Mouse (Mus musculus): Measurements from ENCODE around the gene Cd3e. TPM values are rescaled to one million over a fixed set of nuclear protein-coding genes. Genes with fewer than 3 reads are reported as not detected.
"Not testable (repeated sequence)": the region's sequence is repeated elsewhere in the genome, so short reads cannot be mapped to it uniquely, and the experiment has no call there.

Cd3e gene
- polyA plus RNA-seq, 1 experiment from 2014 or later, result not detected

- Histone ChIP-seq H3K36me3 (no peaks in the 10 kb centered on the region), H3K4me3 (no peak overlapping the region), H3K4me2 (no peak overlapping the region), H3K9ac (no peak overlapping the region), H3K4me1 (replicated peaks) (no peaks in the 10 kb centered on the region), H3K27me3 (peaks cover 10% of the 10 kb centered on the region; the same call in 1 of the 2 replicates), H3K9me3 (no peaks in the 10 kb centered on the region), H3K27ac (no peak overlapping the region)
- 61% methylated on average over 14 of the region's 14 CpGs for WGBS
- no peak for ATAC-seq (ENCODE audit: low FRiP score)
Observed at GRCm38 (mm10) chr9:44986242-44986781, 23.1 kb downstream of the Cd3e start.

DNA sequence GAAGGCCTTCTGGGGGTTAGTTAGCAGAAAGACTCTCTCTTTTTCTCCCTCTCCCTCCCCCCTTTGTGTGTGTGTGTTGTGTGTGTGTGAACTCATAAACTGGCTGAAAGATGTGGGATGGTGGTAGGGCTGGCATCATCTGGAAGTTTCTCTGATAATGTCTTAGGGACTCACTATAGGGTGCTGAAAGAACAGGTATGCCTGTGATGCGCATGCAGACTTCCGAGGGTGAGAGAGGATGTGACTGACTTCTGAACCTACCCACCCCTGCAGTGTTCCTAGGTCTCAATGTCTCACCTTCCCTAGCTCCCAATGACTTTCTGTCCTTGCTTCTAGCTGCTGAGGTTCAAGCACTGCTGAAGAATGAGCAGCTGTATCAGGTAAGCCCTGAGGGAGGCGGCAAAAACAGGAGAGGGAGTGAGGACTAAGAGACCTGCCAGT, 23.7 kb downstream of the Cd3e start:
- ATAC-seq (ENCODE audit: low FRiP score), result no peak
- WGBS, result 75% methylated on average over 3 of the region's 3 CpGs
- H3K27ac ChIP-seq, result no peak overlapping the region

DNA sequence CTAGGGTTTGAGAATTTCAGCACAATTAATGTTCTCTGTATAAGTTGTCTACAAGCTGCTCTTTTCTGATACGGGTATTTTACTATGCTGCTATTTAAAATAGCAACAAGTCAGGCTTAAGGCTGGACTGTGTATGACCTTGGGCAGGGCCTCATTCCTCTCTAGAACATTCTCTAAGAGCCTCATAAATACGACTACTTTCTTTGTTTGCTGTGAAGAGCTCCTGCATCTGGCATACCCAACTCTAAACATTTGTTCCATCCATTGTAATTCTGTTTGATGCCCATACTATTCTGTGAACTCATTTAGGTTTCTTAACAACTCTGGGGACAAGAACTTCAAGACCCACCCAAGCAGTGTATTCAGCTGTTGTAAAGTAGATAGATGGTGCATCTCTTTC, 26.4 kb downstream of the Cd3e start:
- ATAC-seq (ENCODE audit: low FRiP score), result no peak
- WGBS, result 82% methylated on average over 2 of the region's 2 CpGs
- Histone ChIP-seq H3K4me3 (no peak overlapping the region), H3K4me2 (no peak overlapping the region), H3K27me3 (peaks cover 21% of the 10 kb centered on the region; the same call in 1 of the 2 replicates), H3K9ac (no peak overlapping the region), H3K4me1 (replicated peaks) (no peaks in the 10 kb centered on the region), H3K27ac (no peak overlapping the region), H3K36me3 (no peaks in the 10 kb centered on the region), H3K9me3 (no peaks in the 10 kb centered on the region)

More for the DNA sequence above, 23.7 kb downstream of the Cd3e start:
- Histone ChIP-seq H3K4me3 (no peak overlapping the region), H3K27me3 (peaks cover 10% of the 10 kb centered on the region; the same call in 1 of the 2 replicates), H3K36me3 (no peaks in the 10 kb centered on the region), H3K4me2 (no peak overlapping the region), H3K9me3 (no peaks in the 10 kb centered on the region), H3K9ac (no peak overlapping the region), H3K4me1 (replicated peaks) (no peaks in the 10 kb centered on the region)

GRCm38 (mm10) chr9:44982531-44982930, 26.9 kb downstream of the Cd3e start:
- H3K9ac ChIP-seq, result no peak overlapping the region
- WGBS, result 90% methylated on average over 3 of the region's 3 CpGs
- no peak overlapping the region for H3K27ac ChIP-seq
- no peak overlapping the region for H3K4me2 ChIP-seq
- H3K9me3 ChIP-seq, result no peaks in the 10 kb centered on the region
- no peaks in the 10 kb centered on the region for H3K36me3 ChIP-seq
- ATAC-seq (ENCODE audit: low FRiP score), result no peak
- H3K4me1 ChIP-seq (replicated peaks), result no peaks in the 10 kb centered on the region
- peaks cover 22% of the 10 kb centered on the region; the same call in 1 of the 2 replicates for H3K27me3 ChIP-seq
- no peak overlapping the region for H3K4me3 ChIP-seq

DNA sequence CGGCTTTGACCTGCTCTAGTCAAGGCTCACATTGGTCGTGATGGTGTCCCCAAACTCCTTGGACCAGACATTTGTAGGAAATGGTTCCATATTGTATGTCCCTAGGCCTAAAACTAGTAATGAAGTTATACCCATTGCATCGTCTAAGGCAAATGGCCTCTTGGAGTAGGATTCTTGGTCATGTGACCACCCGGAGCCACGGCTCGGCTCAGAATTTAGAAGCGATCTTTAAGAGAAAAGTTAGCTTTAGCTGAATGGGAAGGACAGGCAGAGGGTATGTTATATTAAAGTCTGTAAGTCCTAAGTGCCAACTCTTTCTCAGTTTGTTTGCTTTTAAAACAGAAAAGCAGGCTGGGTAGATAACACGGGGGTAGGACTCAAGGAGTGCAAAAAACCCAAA, 27.3 kb downstream of the Cd3e start:
- 85% methylated on average over 8 of the region's 8 CpGs for WGBS
- ATAC-seq (ENCODE audit: low FRiP score), result no peak

GRCm38 (mm10) chr9:44981676-44982075, 27.8 kb downstream of the Cd3e start, which contains the start of gene Cd3d:
Gene Cd3d, plus strand, starts transcription at chr9:44981786.
- Histone ChIP-seq H3K9ac (no peak within 1 kb of the TSS), H3K9me3 (no peaks in the 10 kb centered on the region), H3K27me3 (peaks cover 25% of the 10 kb centered on the region), H3K4me3 (no peak within 1 kb of the TSS), H3K4me1 (replicated peaks) (no peaks in the 10 kb centered on the region), H3K4me2 (no peak within 1 kb of the TSS), H3K36me3 (no peaks in the 10 kb centered on the region), H3K27ac (no peak within 1 kb of the TSS)
- 84% methylated on average over 4 of the region's 4 CpGs for WGBS
- no peak for ATAC-seq (ENCODE audit: low FRiP score)

More for the DNA sequence above, 27.3 kb downstream of the Cd3e start:
- Histone ChIP-seq H3K27me3 (peaks cover 25% of the 10 kb centered on the region), H3K4me1 (replicated peaks) (no peaks in the 10 kb centered on the region), H3K9ac (no peak overlapping the region), H3K4me2 (no peak overlapping the region), H3K9me3 (no peaks in the 10 kb centered on the region), H3K27ac (no peak overlapping the region), H3K4me3 (no peak overlapping the region), H3K36me3 (no peaks in the 10 kb centered on the region)

DNA sequence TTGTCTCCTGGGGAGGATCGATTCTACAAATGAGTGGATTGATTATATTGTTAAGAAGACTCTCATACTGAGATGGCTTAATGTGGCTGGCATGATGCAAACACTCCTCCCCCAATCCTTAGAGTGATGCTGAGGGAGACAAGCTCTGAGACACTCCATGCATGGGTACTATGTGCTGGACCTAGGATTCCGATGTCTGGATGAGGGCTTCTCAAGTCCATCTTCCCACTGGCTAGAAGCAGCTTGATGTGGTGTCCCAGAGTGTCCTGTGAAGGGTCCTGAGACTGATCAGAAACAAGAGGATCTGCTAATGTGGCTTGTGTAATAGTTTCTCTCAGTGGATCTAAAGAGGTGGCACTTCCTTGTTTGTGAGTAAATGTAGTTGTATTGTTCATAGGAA, 28.3 kb downstream of the Cd3e start:
- ATAC-seq (ENCODE audit: low FRiP score), result no peak
- no peaks in the 10 kb centered on the region for H3K9me3 ChIP-seq
- H3K4me1 ChIP-seq (replicated peaks), result no peaks in the 10 kb centered on the region
- H3K4me2 ChIP-seq, result no peak overlapping the region
- H3K27me3 ChIP-seq, result peaks cover 30% of the 10 kb centered on the region
- no peak overlapping the region for H3K4me3 ChIP-seq
- 93% methylated on average over 2 of the region's 2 CpGs for WGBS
- H3K36me3 ChIP-seq, result no peaks in the 10 kb centered on the region
- no peak overlapping the region for H3K9ac ChIP-seq
- no peak overlapping the region for H3K27ac ChIP-seq

DNA sequence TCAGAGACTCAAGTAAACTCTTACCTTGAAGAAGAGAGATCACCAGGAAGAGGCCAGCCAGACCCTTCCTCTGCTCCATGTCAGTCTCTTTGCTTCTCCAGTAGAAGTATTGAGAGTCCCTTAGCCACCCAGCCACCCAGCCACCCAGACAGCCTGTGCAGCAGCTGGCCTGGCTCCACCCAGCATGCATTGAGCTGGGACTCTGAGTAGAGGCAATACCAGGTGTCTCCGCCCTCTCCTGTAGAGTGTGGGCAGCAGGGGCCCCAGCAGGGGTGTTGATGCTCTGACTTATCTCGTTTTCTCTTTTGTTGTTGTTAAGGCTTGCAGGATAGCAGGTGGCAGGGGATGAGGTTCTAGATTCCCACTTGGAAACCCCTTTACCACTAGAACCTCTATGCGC, 29.2 kb downstream of the Cd3e start, which contains the start of gene Cd3g:
Gene Cd3g (minus strand): TSS at position 190 of the 400 bp plus-strand sequence.
- 72% methylated on average over 3 of the region's 3 CpGs for WGBS
- ATAC-seq (ENCODE audit: low FRiP score), result no peak
- Histone ChIP-seq H3K27ac (no peak within 1 kb of the TSS), H3K36me3 (no peaks in the 10 kb centered on the region), H3K4me3 (no peak within 1 kb of the TSS), H3K9ac (no peak within 1 kb of the TSS), H3K27me3 (peaks cover 31% of the 10 kb centered on the region), H3K9me3 (no peaks in the 10 kb centered on the region), H3K4me1 (replicated peaks) (no peaks in the 10 kb centered on the region), H3K4me2 (no peak within 1 kb of the TSS)

DNA sequence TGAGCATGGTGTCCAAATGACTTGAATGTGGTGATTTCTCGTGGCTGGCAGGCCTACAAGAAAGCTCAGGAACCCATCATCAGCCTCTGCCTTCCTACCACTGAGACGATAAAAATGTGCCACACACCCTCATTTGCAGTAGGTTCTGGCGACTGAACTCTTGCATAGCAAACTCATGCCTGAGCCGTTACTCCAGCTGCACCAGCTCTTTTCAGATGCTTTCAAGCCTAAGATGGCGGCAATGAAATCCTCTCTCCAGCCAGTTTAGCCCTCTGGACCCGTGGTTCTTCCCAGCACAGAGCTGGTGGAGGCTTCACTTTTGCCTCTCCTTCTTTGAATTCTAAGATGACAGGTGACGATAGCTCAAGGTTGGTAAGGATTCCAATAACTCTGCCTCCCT, 29.6 kb downstream of the Cd3e start:
- Histone ChIP-seq H3K27me3 (peaks cover 31% of the 10 kb centered on the region), H3K4me1 (replicated peaks) (no peaks in the 10 kb centered on the region), H3K4me2 (no peak overlapping the region), H3K27ac (no peak overlapping the region), H3K9me3 (no peaks in the 10 kb centered on the region), H3K9ac (no peak overlapping the region), H3K4me3 (no peak overlapping the region), H3K36me3 (no peaks in the 10 kb centered on the region)
- ATAC-seq (ENCODE audit: low FRiP score), result no peak
- 87% methylated on average over 7 of the region's 7 CpGs for WGBS

GRCm38 (mm10) chr9:44977813-44978212, 31.6 kb downstream of the Cd3e start:
- Histone ChIP-seq H3K9ac (no peak overlapping the region), H3K36me3 (no peaks in the 10 kb centered on the region), H3K27me3 (peaks cover 50% of the 10 kb centered on the region), H3K27ac (no peak overlapping the region), H3K9me3 (no peaks in the 10 kb centered on the region), H3K4me2 (no peak overlapping the region), H3K4me1 (replicated peaks) (no peaks in the 10 kb centered on the region), H3K4me3 (no peak overlapping the region)
- whole genome bisulfite sequencing, result 80% methylated on average over 6 of the region's 6 CpGs
- ATAC-seq (ENCODE audit: low FRiP score), result no peak

DNA sequence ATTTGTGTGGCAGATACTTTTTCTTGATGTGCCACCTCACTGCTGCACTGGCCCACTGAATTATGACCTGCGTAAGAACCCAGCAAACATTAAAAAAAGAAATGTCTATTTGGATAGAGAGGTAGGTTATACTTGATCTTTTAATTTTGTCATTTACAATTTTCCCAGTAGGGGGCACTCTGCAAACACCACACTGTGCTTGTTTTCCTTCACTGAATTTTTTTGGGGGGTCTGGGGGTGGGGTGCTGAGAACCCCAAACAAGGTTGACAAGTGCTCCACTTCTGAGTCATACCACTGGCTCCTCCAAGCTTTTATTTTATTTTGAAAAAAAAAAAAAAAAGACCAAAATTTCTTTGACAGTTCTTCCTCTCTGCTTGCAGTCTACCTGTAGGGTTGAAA, 40.0 kb downstream of the Cd3e start:
- Histone ChIP-seq H3K27ac (no peak overlapping the region), H3K27me3 (peaks cover 28% of the 10 kb centered on the region), H3K9ac (no peak overlapping the region), H3K4me2 (no peak overlapping the region), H3K4me3 (no peak overlapping the region), H3K9me3 (no peaks in the 10 kb centered on the region), H3K36me3 (no peaks in the 10 kb centered on the region), H3K4me1 (replicated peaks) (peaks cover 10% of the 10 kb centered on the region)
- ATAC-seq (ENCODE audit: low FRiP score), result no peak
- WGBS, result 79% methylated on average over 1 of the region's 1 CpGs

DNA sequence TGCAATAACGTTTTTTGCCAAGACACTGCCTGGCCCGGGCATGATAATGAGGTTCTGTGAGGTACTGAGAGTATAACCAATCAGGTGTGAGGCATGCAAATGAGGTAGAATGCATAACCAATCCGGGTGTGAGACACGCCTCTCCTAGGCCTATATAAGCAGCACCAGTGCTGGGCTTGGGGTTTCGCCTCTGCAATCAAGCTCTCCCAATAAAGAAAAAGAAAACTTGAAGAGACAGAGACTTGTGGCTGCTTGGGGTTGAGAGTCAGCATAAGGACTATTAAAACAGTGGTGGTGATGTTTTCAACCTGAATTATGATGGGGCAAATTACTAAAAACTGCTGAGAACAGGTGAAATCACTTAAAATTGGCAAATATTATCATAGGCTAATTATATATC, 41.7 kb downstream of the Cd3e start:
- not testable (repeated sequence) for H3K9me3 ChIP-seq; H3K4me3 ChIP-seq; H3K4me2 ChIP-seq; H3K27ac ChIP-seq; H3K9ac ChIP-seq; ATAC-seq (ENCODE audit: low FRiP score); H3K36me3 ChIP-seq
- H3K4me1 ChIP-seq (replicated peaks), result peaks cover 15% of the 10 kb centered on the region
- 89% methylated on average over 5 of the region's 5 CpGs for WGBS
- peaks cover 11% of the 10 kb centered on the region for H3K27me3 ChIP-seq

DNA sequence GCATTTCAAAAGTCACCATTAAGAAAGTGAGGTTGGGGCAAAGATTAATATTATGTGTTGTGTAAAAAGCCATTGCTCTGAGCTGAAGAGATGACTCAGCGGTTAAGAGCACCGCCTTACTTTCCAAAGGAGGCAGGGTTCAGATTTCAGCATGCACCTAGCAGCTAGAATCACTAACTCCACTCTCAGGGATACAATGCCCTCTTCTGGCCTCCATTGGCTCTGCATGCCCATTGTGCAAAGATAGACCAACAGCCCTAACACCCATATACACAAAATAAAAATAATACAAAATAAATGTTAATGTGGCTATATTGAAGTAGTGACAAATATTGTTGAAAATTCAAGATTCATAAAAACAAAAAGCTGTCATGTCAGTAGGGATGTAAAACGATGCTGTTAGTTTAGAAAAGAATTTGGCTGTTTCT, 42.6 kb downstream of the Cd3e start:
- ATAC-seq (ENCODE audit: low FRiP score), result no peak
- Histone ChIP-seq H3K9ac (no peak overlapping the region), H3K27ac (no peak overlapping the region), H3K4me3 (no peak overlapping the region), H3K36me3 (peaks cover 10% of the 10 kb centered on the region), H3K4me2 (no peak overlapping the region), H3K4me1 (replicated peaks) (peaks cover 15% of the 10 kb centered on the region), H3K27me3 (peaks cover 9% of the 10 kb centered on the region; the same call in 1 of the 2 replicates), H3K9me3 (no peaks in the 10 kb centered on the region)
- WGBS, result 28% methylated on average over 3 of the region's 3 CpGs

Data from hindbrain, embryonic 13.5 days (tissue).